21 mouse cellular contexts compared by ENCODE assay signal in the genomic region with DNA sequence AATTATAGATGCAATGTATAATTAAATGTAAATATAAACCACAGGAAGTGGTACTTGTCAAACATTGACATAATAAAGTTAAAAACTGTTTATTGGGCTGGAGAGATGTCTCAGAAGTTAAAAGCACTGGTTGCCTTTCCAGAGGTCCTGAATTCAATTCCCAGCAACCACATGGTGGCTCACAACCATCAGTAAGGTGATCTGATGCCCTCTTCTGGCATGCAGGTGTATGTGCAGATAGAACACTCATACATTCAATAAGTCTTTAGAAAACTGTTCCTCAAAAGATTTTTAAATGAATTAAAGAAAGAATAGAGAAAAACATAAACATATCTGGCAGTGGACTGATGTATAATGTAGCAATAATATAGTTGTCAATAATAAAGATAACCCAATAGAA.
DNase-seq lines count a peak whose midpoint lies in the region; ATAC-seq and TF ChIP-seq lines count a peak whose summit lies in the region.
"Had no signal": no experiment of that assay in that cellular context is flagged by ENCODE, and none has a peak within 500 bp of the region (broad histone marks: within the 10 kb centered on the region; RNA-seq: fewer than 3 reads in every experiment).

No protein-coding gene starts in this region.

- H3K4me2 ChIP-seq in hindbrain, postnatal 0 days (ENCODE audit: low read depth, low read length), result no peak overlapping the region
- H3K4me2 ChIP-seq in lung, embryonic 14.5 days, result no peak overlapping the region
- H3K4me2 ChIP-seq: forebrain, embryonic 12.5 days; hindbrain, embryonic 13.5 days; limb, embryonic 12.5 days; liver, embryonic 13.5 days; midbrain, embryonic 15.5 days; neural tube, embryonic 15.5 days had no signal

- no peaks in the 10 kb centered on the region for H3K4me1 ChIP-seq in hindbrain, postnatal 0 days (ENCODE audit: insufficient read depth, low read length)
- peaks cover under 1% of the 10 kb centered on the region for H3K4me1 ChIP-seq in hindbrain, embryonic 10.5 days (replicated peaks)
- no peaks in the 10 kb centered on the region for H3K4me1 ChIP-seq in lung, embryonic 14.5 days (ENCODE audit: insufficient read depth)
- H3K4me1 ChIP-seq: liver, embryonic 13.5 days; midbrain, embryonic 15.5 days had no signal

- ATAC-seq in hindbrain, postnatal 0 days, result no peak
- no peak for ATAC-seq in lung, embryonic 14.5 days (ENCODE audit: insufficient read depth)
- ATAC-seq: midbrain, embryonic 15.5 days had no signal

- no peaks in the 10 kb centered on the region for H3K27me3 ChIP-seq in hindbrain, postnatal 0 days (ENCODE audit: insufficient read depth, low read length)
- no peaks in the 10 kb centered on the region for H3K27me3 ChIP-seq in hindbrain, embryonic 10.5 days (ENCODE audit: insufficient read depth, poor library complexity, severe bottlenecking)
- H3K27me3 ChIP-seq in lung, embryonic 14.5 days (ENCODE audit: insufficient read depth, low read length), result no peaks in the 10 kb centered on the region
- H3K27me3 ChIP-seq: forebrain, embryonic 12.5 days; hindbrain, embryonic 13.5 days; limb, embryonic 12.5 days; liver, embryonic 13.5 days; midbrain, embryonic 15.5 days; neural tube, embryonic 15.5 days had no signal

- no peak overlapping the region for H3K27ac ChIP-seq in hindbrain, postnatal 0 days
- H3K27ac ChIP-seq in hindbrain, embryonic 10.5 days, result no peak overlapping the region
- no peak overlapping the region for H3K27ac ChIP-seq in lung, embryonic 14.5 days (ENCODE audit: low read depth)
- H3K27ac ChIP-seq: forebrain, embryonic 12.5 days; hindbrain, embryonic 13.5 days; limb, embryonic 12.5 days; liver, embryonic 13.5 days; midbrain, embryonic 15.5 days; neural tube, embryonic 15.5 days had no signal

- no peak overlapping the region for H3K4me3 ChIP-seq in hindbrain, postnatal 0 days (ENCODE audit: low read length)
- H3K4me3 ChIP-seq in hindbrain, embryonic 10.5 days, result no peak overlapping the region
- no peak overlapping the region for H3K4me3 ChIP-seq in lung, embryonic 14.5 days (ENCODE audit: low read depth, low read length)
- H3K4me3 ChIP-seq: forebrain, embryonic 12.5 days; hindbrain, embryonic 13.5 days; limb, embryonic 12.5 days; liver, embryonic 13.5 days; megakaryocyte, embryonic 14.5 days; midbrain, embryonic 15.5 days; neural tube, embryonic 15.5 days had no signal

- no peak overlapping the region for H3K9ac ChIP-seq in hindbrain, postnatal 0 days (replicated peaks; ENCODE audit: low read length)
- H3K9ac ChIP-seq in lung, embryonic 14.5 days, result no peak overlapping the region
- H3K9ac ChIP-seq: forebrain, embryonic 12.5 days; hindbrain, embryonic 13.5 days; limb, embryonic 12.5 days; liver, embryonic 13.5 days; midbrain, embryonic 15.5 days; neural tube, embryonic 15.5 days had no signal

- peak; percentile 28 for TF ChIP-seq CTCF in hindbrain, postnatal 0 days (IDR thresholded peaks at IDR 0.05; ENCODE audit: low read depth)
- peak; percentile 37 for TF ChIP-seq CTCF in lung, embryonic 14.5 days (IDR thresholded peaks at IDR 0.05; ENCODE audit: low read depth)

- H3K9me3 ChIP-seq in hindbrain, postnatal 0 days (ENCODE audit: low read length), result no peaks in the 10 kb centered on the region
- no peaks in the 10 kb centered on the region for H3K9me3 ChIP-seq in hindbrain, embryonic 10.5 days
- no peaks in the 10 kb centered on the region for H3K9me3 ChIP-seq in lung, embryonic 14.5 days (ENCODE audit: low read depth, low read length)
- H3K9me3 ChIP-seq: forebrain, embryonic 12.5 days; hindbrain, embryonic 13.5 days; limb, embryonic 12.5 days; liver, embryonic 13.5 days; midbrain, embryonic 15.5 days; neural tube, embryonic 15.5 days had no signal

- no peaks in the 10 kb centered on the region for H3K36me3 ChIP-seq in hindbrain, postnatal 0 days (ENCODE audit: insufficient read depth, low read length)
- no peaks in the 10 kb centered on the region for H3K36me3 ChIP-seq in hindbrain, embryonic 10.5 days
- H3K36me3 ChIP-seq in lung, embryonic 14.5 days (ENCODE audit: insufficient read depth), result no peaks in the 10 kb centered on the region
- H3K36me3 ChIP-seq: forebrain, embryonic 12.5 days; hindbrain, embryonic 13.5 days; limb, embryonic 12.5 days; liver, embryonic 13.5 days; midbrain, embryonic 15.5 days; neural tube, embryonic 15.5 days had no signal

- DNase-seq in hindbrain, postnatal 0 days (ENCODE audit: low spot score), result no peak
- DNase-seq in hindbrain, embryonic 10.5 days (ENCODE audit: low spot score), result no peak
- DNase-seq in lung, embryonic 14.5 days, result no peak
- DNase-seq in lung, postnatal 10 days, result no peak
- DNase-seq in ES-CJ7 (ENCODE audit: low read depth, low spot score), result peak; percentile 39
- DNase-seq in ZHBTc4 (ENCODE audit: low read depth, low spot score), result peak; percentile 35
- DNase-seq in cerebellum, adult 9-10 months, result no peak
- no peak for DNase-seq in layer of hippocampus, postnatal 25 days (ENCODE audit: extremely low spot score in 1 of 2, low spot score in 1 of 2)
- DNase-seq: cerebellum, adult 18-20 months; gastrocnemius, postnatal 10 days; kidney, adult 11 months; kidney, postnatal 25 days; liver, embryonic 13.5 days; right cerebral cortex, postnatal 14 days; thymus, adult 18-20 months had no signal

Comparison
In these comparisons a context has a peak if more than half of its experiments do, and no peak if none do; other contexts are left out.
1. DNase-seq: peak in ES-CJ7 (single experiment) and ZHBTc4 (single experiment); none in hindbrain, postnatal 0 days (single experiment), hindbrain, embryonic 10.5 days (single experiment), lung, embryonic 14.5 days (single experiment), lung, postnatal 10 days (single experiment), cerebellum, adult 9-10 months (single experiment) and layer of hippocampus, postnatal 25 days (0 of 2).